Mouse (Mus musculus) gastrocnemius, postnatal 36 days (tissue): Measurements from ENCODE around the gene Cacnb1. TPM values are rescaled to one million over a fixed set of nuclear protein-coding genes. Genes with fewer than 3 reads are reported as not detected.

Source experiments
- DNase-seq, 2 experiments: peaks; one replicate each; pipeline ENCODE4 v3.0.0; 2022
- intact Hi-C: fragments of 180-260 bp; cut with DNase I; formaldehyde crosslinking; loops from one replicate; pipeline ENCODE4 v1.15.1; 2025
- microRNA-seq, 2 experiments: library from miRNA; unstranded; fragments of <30 nt; microRNA quantifications; one replicate each; pipeline ENCODE4 v1.2.0; 2021
- total RNA-seq, 2 experiments: library from RNA; stranded (reverse); gene quantifications; 2 replicates each; pipeline ENCODE4 v1.2.3; 2021

Cacnb1 gene
- total RNA-seq, 2 experiments from 2014 or later: 215 to 243 TPM

GRCm38 (mm10) chr11:97967114-97967513 is 55.7 kb downstream of the Cacnb1 start:
- DNase-seq: no peak
- intact Hi-C loops: no loop called here

GRCm38 (mm10) chr11:97960907-97961306 is 61.9 kb downstream of the Cacnb1 start:
- DNase-seq: no peak
- intact Hi-C loops: no loop called here

- intact Hi-C loops: no loop called here
- no peak for DNase-seq
Measured at GRCm38 (mm10) chr11:97959300-97959680, 63.5 kb downstream of the Cacnb1 start.

- no peak for DNase-seq
- intact Hi-C loops: no loop called here
Measured at GRCm38 (mm10) chr11:97958641-97959299, 64.1 kb downstream of the Cacnb1 start.

- intact Hi-C loops: no loop called here
- DNase-seq: no peak
Measured at GRCm38 (mm10) chr11:97956905-97957560, 65.8 kb downstream of the Cacnb1 start.

- intact Hi-C loops: no loop called here
- no peak for DNase-seq
Measured at GRCm38 (mm10) chr11:97955915-97956314, 66.9 kb downstream of the Cacnb1 start.

GRCm38 (mm10) chr11:97955146-97955902 is 67.5 kb downstream of the Cacnb1 start:
- DNase-seq: no peak
- intact Hi-C loops: no loop called here

GRCm38 (mm10) chr11:97954469-97955141 is 68.2 kb downstream of the Cacnb1 start:
- intact Hi-C loops: no loop called here
- DNase-seq: no peak

GRCm38 (mm10) chr11:97953939-97954275 is 68.9 kb downstream of the Cacnb1 start:
- DNase-seq: no peak

GRCm38 (mm10) chr11:97953179-97953938 is 69.5 kb downstream of the Cacnb1 start:
- intact Hi-C loops: no loop called here
- DNase-seq: no peak

More at GRCm38 (mm10) chr11:97953939-97954275, 68.9 kb downstream of the Cacnb1 start:
- intact Hi-C loops: no loop called here

GRCm38 (mm10) chr11:97952367-97953006 is 70.3 kb downstream of the Cacnb1 start:
- no peak for DNase-seq
- intact Hi-C loops: no loop called here

Small RNA genes within 50 kb of the gene (microRNA-seq; reads per million reads assigned to microRNA genes)
- 0 reads per million in 2 experiments for gene Gm27597

Other genes with a start within 250 kb of the Cacnb1 start
- gene 1700001P01Rik, start 247.1 kb downstream of the Cacnb1 start, total RNA-seq: not detected
- gene Rpl23, start 240.6 kb downstream of the Cacnb1 start, total RNA-seq: 100 to 1,000 TPM; 349 to 430 TPM
- 10 to 100 TPM; 14.2 to 15.4 TPM for gene Lasp1, start 224.0 kb downstream of the Cacnb1 start, total RNA-seq
- gene B230217C12Rik, start 182.3 kb downstream of the Cacnb1 start, total RNA-seq: under 1 TPM; 0.31 to 0.64 TPM
- gene Fbxo47, start 138.9 kb downstream of the Cacnb1 start, total RNA-seq: not detected
- 1 to 10 TPM; 2.8 to 3.7 TPM for gene Plxdc1, start 36.6 kb downstream of the Cacnb1 start, total RNA-seq
- under 1 TPM; 0.32 to 0.79 TPM for gene Arl5c, start 26.9 kb downstream of the Cacnb1 start, total RNA-seq
- gene Rpl19, start 3.7 kb upstream of the Cacnb1 start, total RNA-seq: 100 to 1,000 TPM; 368 to 452 TPM
- under 1 TPM; 0.07 to 0.15 TPM for gene Stac2, start 30.4 kb upstream of the Cacnb1 start, total RNA-seq
- gene Fbxl20, start 127.4 kb upstream of the Cacnb1 start, total RNA-seq: 10 to 100 TPM in 1 of 2 experiments, 1 to 10 TPM in 1; 7.8 to 14.2 TPM
- gene Med1, start 170.3 kb upstream of the Cacnb1 start, total RNA-seq: 10 to 100 TPM; 20.6 to 24.5 TPM
- 10 to 100 TPM; 12.7 to 15.0 TPM for gene Cdk12, start 180.0 kb upstream of the Cacnb1 start, total RNA-seq